Mouse (Mus musculus) heart, adult 9 months (tissue): ENCODE results near the gene Spg20.

Experiments
- DNase-seq, 2 experiments: peaks; one replicate each; pipeline ENCODE4 v3.0.0; 2022; ENCODE audit warnings: low spot score in 2 of 2

The Spg20 gene

GRCm38 (mm10) chr3:55111935-55112709 is at the start of gene Spg20:
Spg20 (plus strand) TSS chr3:55112108.
- DNase-seq = peak; percentile 96

GRCm38 (mm10) chr3:55062653-55063052 is 49.3 kb upstream of the Spg20 start:
- DNase-seq = no peak

- peak; percentile 49 to 58 for DNase-seq
Measured at GRCm38 (mm10) chr3:55064396-55064795, 47.5 kb upstream of the Spg20 start.

- no peak for DNase-seq
Measured at GRCm38 (mm10) chr3:55065738-55066665, 45.9 kb upstream of the Spg20 start.

GRCm38 (mm10) chr3:55066666-55067023 is 45.3 kb upstream of the Spg20 start:
- DNase-seq = no peak

GRCm38 (mm10) chr3:55067791-55068434 is 44.0 kb upstream of the Spg20 start:
- no peak for DNase-seq

- no peak for DNase-seq
Measured at GRCm38 (mm10) chr3:55074576-55075293, 37.2 kb upstream of the Spg20 start.

GRCm38 (mm10) chr3:55075294-55075648 is 36.6 kb upstream of the Spg20 start:
- no peak for DNase-seq

GRCm38 (mm10) chr3:55078233-55078632 is 33.7 kb upstream of the Spg20 start:
- no peak for DNase-seq

GRCm38 (mm10) chr3:55079619-55080018 is 32.3 kb upstream of the Spg20 start:
- no peak for DNase-seq

GRCm38 (mm10) chr3:55080055-55080454 is 31.9 kb upstream of the Spg20 start:
- DNase-seq = peak; percentile 54 to 72

GRCm38 (mm10) chr3:55084781-55085180 is 27.1 kb upstream of the Spg20 start:
- DNase-seq = no peak

- DNase-seq = no peak
Measured at GRCm38 (mm10) chr3:55085716-55086115, 26.2 kb upstream of the Spg20 start.

- no peak for DNase-seq
Measured at GRCm38 (mm10) chr3:55086948-55087347, 25.0 kb upstream of the Spg20 start.

- DNase-seq = no peak
Measured at GRCm38 (mm10) chr3:55087360-55087759, 24.5 kb upstream of the Spg20 start.

- DNase-seq = no peak
Measured at GRCm38 (mm10) chr3:55088359-55088758, 23.5 kb upstream of the Spg20 start.

- no peak for DNase-seq
Measured at GRCm38 (mm10) chr3:55088843-55089242, 23.1 kb upstream of the Spg20 start.

- DNase-seq = no peak
Measured at GRCm38 (mm10) chr3:55089291-55089690, 22.6 kb upstream of the Spg20 start.

- no peak for DNase-seq
Measured at GRCm38 (mm10) chr3:55093161-55093560, 18.7 kb upstream of the Spg20 start.

GRCm38 (mm10) chr3:55095968-55096654 is 15.8 kb upstream of the Spg20 start:
- peak; percentile 28 to 31 for DNase-seq

GRCm38 (mm10) chr3:55096655-55097005 is 15.3 kb upstream of the Spg20 start:
- no peak for DNase-seq
